Mouse (Mus musculus): Measurements from ENCODE around the gene Epsti1.

Epsti1 gene

DNA sequence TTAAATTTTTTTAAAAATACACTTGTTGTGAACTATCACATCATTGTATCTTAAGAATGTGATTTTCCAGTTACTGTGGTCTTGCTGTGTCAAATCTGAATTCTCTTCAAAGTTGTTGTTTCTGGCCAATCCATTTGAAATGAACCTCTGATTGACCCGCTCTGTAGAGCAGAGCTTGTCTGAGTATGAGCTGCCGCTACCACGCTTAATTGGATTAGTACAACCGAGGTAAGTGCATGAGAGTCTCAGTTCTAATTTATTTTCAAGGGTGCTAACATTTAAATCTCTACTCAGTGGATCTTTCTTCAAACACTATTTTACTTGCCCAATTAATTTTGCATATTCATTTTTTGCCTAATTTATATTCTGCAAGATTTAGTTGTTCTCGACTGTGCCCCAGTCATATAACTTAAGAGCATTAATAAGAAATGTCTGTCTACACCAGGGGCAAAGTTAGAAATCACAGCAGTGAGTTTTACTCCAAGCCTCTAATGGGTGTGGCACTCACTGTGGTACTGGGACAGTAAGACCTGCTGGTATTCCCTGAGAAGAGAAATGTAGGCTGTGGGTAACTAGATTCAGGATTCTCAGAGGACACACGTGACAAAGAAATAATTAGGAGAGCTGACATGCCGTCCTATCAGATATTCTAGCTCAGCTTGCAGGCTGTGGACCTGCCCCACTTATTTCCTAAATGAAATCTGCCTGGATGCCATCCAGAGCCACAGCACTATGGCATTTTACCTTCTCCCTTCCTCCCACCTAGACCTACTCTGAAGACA, 111.7 kb downstream of the Epsti1 start:
- DNase-seq (ENCODE audit: low spot score) = no peak

DNA sequence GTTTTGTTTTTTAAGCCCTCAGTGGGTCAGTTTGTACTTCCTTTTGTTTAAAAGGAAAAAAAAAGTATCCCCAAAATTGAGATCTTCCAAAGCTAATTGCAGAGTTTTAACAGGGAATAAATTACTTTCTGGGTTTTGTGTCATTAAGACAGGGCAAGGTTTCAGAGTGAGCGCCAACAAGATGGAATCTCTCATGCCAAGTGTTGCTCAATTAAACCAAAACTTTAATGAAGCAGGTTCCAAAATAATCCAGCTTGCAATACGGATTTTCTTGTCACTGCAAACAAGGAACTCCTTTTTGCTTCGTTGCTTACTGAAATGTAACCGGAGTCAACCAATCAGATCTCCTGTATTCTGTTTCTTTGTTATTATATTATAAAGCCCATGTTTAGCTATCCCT, 112.4 kb downstream of the Epsti1 start:
- DNase-seq (ENCODE audit: low spot score) = no peak

DNA sequence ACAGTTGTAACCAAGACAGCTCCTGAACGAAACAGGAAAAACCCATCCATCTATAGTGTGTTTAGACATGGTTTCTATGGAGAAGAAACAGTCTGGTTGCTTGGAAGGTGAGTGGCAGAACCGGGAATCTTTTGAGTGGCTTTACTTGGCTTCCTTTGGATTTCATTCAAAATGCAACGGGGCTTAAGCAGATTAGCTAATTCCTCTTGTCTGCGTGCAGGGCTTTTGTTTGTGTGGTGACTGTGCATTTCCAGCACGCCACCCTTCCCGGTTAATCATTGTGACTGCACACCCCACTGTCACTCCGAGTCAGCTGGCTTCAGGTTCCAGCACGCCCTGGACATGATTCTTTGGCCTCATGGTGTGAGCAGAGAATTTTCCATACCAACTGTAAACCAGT, 115.9 kb downstream of the Epsti1 start:
- no peak for DNase-seq (ENCODE audit: low spot score)

DNA sequence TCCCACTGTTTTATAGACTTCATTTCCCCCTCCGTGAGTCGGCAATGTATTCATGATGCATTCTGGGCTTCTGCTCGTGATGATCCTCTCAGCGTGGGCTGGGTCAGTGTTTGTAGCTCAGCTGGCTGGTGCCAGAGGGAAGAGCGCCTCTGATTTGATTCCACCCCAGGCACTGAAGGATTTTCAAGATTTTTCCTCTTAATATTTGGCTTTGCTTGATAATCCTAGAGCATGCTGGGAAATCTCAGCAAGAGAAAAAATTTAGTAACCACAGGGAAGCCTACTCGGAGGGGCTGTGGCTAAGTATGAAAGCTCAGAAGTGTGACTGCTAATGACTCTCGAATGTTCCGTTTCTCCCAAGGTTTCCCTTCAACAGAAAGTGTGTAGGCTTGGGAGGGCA, 134.8 kb downstream of the Epsti1 start:
- no peak for DNase-seq (ENCODE audit: low spot score)

DNA sequence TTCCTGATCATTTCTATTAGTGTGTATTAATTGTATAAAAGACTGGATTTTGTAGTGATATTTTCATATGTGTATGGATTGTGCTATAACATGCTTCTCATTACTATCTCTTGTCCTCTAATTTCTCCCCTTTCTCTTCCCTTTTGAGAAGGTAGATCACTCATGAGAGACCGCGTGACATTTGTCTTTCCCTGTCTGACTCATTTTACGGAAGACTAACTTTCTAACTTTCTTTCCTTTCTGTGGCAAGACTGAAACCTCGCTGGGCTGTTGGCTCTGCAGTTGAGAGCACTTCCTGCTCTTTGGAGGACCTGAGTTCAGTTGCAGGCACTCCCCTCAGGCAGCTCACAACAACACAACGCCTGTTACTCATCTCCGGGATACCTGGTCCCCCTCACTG, 136.6 kb downstream of the Epsti1 start:
- DNase-seq (ENCODE audit: low spot score) = no peak

DNA sequence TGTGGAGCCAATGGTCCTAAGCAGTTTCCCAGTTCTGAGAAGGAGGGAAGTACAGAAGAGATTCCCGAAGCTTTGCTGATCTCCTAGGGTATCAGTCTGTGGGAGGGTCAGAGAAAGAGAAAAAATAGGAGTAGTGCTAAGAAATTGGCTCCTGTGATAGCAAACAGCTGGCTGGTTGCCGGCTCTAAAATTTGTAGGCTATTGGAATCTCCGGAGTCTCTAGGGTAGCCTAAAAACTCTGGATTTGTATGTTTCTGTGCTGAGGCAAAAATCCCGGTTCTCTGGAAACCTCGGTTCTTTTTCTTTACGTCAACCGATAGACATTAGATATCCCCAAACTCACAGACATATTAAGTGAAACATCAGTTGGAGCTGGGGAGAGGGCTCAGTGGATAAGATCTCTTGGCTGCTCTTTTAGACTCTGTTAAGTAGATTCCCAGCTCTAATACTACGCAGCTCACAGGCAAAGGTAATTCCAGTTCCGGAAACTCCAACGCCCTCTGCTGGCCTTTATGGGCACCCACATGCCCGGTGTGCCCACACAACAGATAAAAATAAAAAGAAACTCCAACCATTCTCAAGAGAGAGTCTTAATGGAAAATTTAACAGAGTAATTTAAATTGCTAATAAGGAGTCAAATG, 138.0 kb downstream of the Epsti1 start:
- no peak for DNase-seq (ENCODE audit: low spot score)

DNA sequence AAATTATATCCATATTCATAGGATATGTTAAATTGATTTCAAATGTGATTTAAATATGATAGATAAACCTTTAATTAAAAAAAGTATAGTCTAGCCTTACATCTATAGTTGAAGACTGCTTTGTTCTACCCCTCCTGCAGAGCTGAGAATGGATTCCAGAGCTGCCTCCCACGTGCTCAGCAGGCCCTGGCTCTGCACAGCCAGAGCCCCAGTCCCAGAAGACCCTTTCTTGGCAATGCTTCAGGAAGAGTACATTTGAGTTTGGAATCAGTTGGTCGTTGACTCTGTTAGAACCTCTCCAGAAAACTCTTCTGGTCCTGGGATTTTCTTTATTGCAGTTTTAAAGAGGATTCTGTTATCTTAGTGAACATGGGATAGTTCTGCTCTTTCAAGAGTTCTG, 139.0 kb downstream of the Epsti1 start:
- DNase-seq (ENCODE audit: low spot score) = no peak

DNA sequence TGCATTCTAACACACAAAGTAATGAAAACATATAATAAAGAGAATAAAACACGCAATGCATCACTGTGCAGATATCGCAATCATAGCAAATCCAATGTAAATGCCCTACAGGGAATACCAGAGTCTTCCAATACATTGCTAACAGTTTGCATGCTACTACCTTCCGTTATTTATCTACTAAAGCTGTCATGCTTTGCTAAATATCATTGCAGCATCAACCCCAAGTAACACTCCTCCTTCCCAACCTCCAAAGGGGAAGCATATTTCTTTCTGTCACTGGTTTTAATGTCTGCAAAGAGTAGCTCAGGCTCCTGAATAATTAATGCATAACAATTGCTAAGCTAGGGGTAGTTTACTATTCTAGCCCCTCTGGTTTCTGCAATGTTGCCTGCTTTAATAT, 144.2 kb downstream of the Epsti1 start:
- DNase-seq (ENCODE audit: low spot score) = no peak

DNA sequence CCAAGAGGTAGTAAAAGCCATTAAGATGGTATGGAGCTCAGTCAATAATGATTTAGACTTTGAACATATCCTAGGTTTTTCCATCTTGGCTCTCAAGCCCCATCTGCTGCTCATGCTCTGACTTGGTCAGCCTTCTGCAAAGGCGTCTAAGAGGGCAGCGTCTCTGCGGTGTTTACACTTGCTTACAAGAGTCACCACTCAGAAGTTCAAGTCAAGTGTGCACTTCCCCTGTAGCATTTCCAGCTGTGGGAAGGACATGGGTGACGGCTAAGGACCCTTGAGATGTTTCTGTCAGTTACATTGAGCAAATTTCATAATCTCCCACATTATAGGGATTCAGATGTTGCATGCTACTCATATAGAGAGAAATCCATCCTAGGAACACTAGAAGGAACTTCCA, 144.6 kb downstream of the Epsti1 start:
- DNase-seq (ENCODE audit: low spot score) = no peak
